Mouse (Mus musculus) telencephalon, adult 2 months (tissue): Measurements from ENCODE around the gene Gm5890.
"Not testable (repeated sequence)": the region's sequence is repeated elsewhere in the genome, so short reads cannot be mapped to it uniquely, and the experiment has no call there.

Experiments
- DNase-seq: peaks from one replicate; pipeline ENCODE4 v3.0.0-alpha.2; 2011; ENCODE audit warnings: low read depth, low spot score

Gene Gm5890

GRCm38 (mm10) chr7:20262734-20263133 lies at the start of gene Gm5890:
Gm5890 (minus strand) TSS chr7:20262834.
- DNase-seq: not testable (repeated sequence)

- not testable (repeated sequence) for DNase-seq
Observed at GRCm38 (mm10) chr7:20233728-20234127, 28.9 kb downstream of the Gm5890 start, which contains the start of gene Gm4498. Gm4498 (minus strand) TSS chr7:20233828.
